Mouse (Mus musculus) CH12.LX (cell line): ENCODE data around the gene Ugt1a2.

Experiments used
- CTCF ChIP-seq, 2 experiments: IDR thresholded peaks in 1 of 2; conservative IDR thresholded peaks in 1 of 2; 2 replicates each; pipeline ENCODE4 v1.5.1; 2011 to 2012; ENCODE audit warnings: low read depth in 2 of 2, low read length in 2 of 2, improper control_type of control experiment in 1 of 2, inconsistent platforms in 1 of 2, mild to moderate bottlenecking in 1 of 2, moderate library complexity in 1 of 2
- E2F4 ChIP-seq: IDR thresholded peaks from 2 replicates; pipeline ENCODE4 v1.6.1; 2011; ENCODE audit warnings: low read depth, low read length, improper control_type of control experiment; ENCODE audit not compliant: insufficient replicate concordance
- MYC ChIP-seq: IDR thresholded peaks from 2 replicates; pipeline ENCODE4 v1.6.1; 2011; ENCODE audit warnings: low read depth, mild to moderate bottlenecking, improper control_type of control experiment, low read length
- SIN3A ChIP-seq: IDR thresholded peaks from 2 replicates; pipeline ENCODE4 v1.6.1; 2012; ENCODE audit warnings: low read length, improper control_type of control experiment, inconsistent platforms
- TCF12 ChIP-seq: IDR thresholded peaks from 2 replicates; pipeline ENCODE4 v1.6.1; 2014; ENCODE audit warnings: low read depth, mild to moderate bottlenecking, inconsistent platforms, low read length, improper control_type of control experiment
- USF1 ChIP-seq: IDR thresholded peaks from 2 replicates; pipeline ENCODE4 v1.6.1; 2014; ENCODE audit warnings: low read depth, mild to moderate bottlenecking, inconsistent platforms, low read length, improper control_type of control experiment
- ZKSCAN1 ChIP-seq: IDR thresholded peaks from 2 replicates; pipeline ENCODE4 v1.6.1; 2012; ENCODE audit warnings: low read depth, inconsistent platforms, low read length, improper control_type of control experiment, borderline replicate concordance

GRCm38 (mm10) chr1:88230981-88231802 is 30.8 kb downstream of the Ugt1a2 start:
- no peak for TF ChIP-seq TCF12
- no peak for TF ChIP-seq E2F4
- no peak for TF ChIP-seq CTCF (conservative IDR thresholded peaks at IDR 0.05 in 1 of 2, IDR thresholded peaks at IDR 0.05 in 1 of 2; ENCODE audit: low read depth in 2 of 2, low read length in 2 of 2)
- TF ChIP-seq ZKSCAN1, result no peak
- TF ChIP-seq MYC, result no peak
- TF ChIP-seq SIN3A, result no peak
- no peak for TF ChIP-seq USF1
